In the genomic region with DNA sequence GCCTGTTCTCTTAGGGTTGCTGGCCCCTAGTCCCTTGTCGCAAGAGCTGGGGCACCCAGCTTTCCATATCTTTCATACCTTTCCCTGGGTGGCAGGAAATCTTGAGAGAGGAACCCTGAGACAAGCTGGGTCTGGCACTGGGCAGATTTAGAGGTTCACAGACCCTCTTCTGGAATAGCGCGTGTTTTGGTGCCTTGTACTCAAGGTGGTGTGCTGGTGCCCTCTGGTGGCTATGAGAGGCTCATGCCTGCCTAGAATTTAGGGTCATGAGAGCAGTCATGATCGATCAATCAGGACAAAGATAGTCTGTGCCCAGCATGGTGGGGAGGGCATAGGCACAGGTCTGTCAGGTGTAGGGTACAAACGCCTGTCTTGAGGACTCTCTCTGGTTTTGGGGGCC, we compare ENCODE assay signal across 9 mouse cellular contexts. TPM values are rescaled to one million over a fixed set of nuclear protein-coding genes. Genes with fewer than 3 reads are reported as not detected.
A peak's percentile ranks its signal among the peaks of the same experiment; 100 is the strongest.
DNase-seq lines count a peak whose midpoint lies in the region; ATAC-seq lines count a peak whose summit lies in the region.
"Had no signal": no experiment of that assay in that cellular context is flagged by ENCODE, and none has a peak within 500 bp of the region (broad histone marks: within the 10 kb centered on the region; RNA-seq: fewer than 3 reads in every experiment).

No protein-coding gene starts in this region.

- peaks cover 14% of the 10 kb centered on the region; the same call in 1 of the 2 replicates for H3K4me1 ChIP-seq in embryonic facial prominence, embryonic 14.5 days (ENCODE audit: control insufficient read depth, insufficient read depth, low read length)
- peaks cover 17% of the 10 kb centered on the region for H3K4me1 ChIP-seq in hindbrain, embryonic 12.5 days

- WGBS in embryonic facial prominence, embryonic 14.5 days: 17% methylated on average over 5 of the region's 5 CpGs
- 15% methylated on average over 5 of the region's 5 CpGs for WGBS in hindbrain, embryonic 12.5 days

- no peak overlapping the region for H3K4me3 ChIP-seq in embryonic facial prominence, embryonic 14.5 days (ENCODE audit: low read depth, low read length)
- H3K4me3 ChIP-seq in hindbrain, embryonic 12.5 days: no peak overlapping the region
- H3K4me3 ChIP-seq: megakaryocyte, embryonic 14.5 days had no signal

- no peak overlapping the region for H3K27ac ChIP-seq in embryonic facial prominence, embryonic 14.5 days (replicated peaks; ENCODE audit: low read depth, low read length)
- H3K27ac ChIP-seq in hindbrain, embryonic 12.5 days: no peak overlapping the region

- no peaks in the 10 kb centered on the region for H3K36me3 ChIP-seq in embryonic facial prominence, embryonic 14.5 days (ENCODE audit: control insufficient read depth, insufficient read depth, low read length)
- H3K36me3 ChIP-seq in hindbrain, embryonic 12.5 days: no peaks in the 10 kb centered on the region

- H3K27me3 ChIP-seq in embryonic facial prominence, embryonic 14.5 days (replicated peaks; ENCODE audit: control insufficient read depth, insufficient read depth, low read length): no peaks in the 10 kb centered on the region
- H3K27me3 ChIP-seq in hindbrain, embryonic 12.5 days: no peaks in the 10 kb centered on the region

- H3K9me3 ChIP-seq in embryonic facial prominence, embryonic 14.5 days (ENCODE audit: control insufficient read depth, low read length): no peaks in the 10 kb centered on the region
- H3K9me3 ChIP-seq in hindbrain, embryonic 12.5 days (replicated peaks): no peaks in the 10 kb centered on the region
- H3K9me3 ChIP-seq: megakaryocyte, embryonic 14.5 days had no signal

- H3K4me2 ChIP-seq in embryonic facial prominence, embryonic 14.5 days (ENCODE audit: low read depth, low read length): no peak overlapping the region
- H3K4me2 ChIP-seq in hindbrain, embryonic 12.5 days (replicated peaks): no peak overlapping the region

- H3K9ac ChIP-seq in embryonic facial prominence, embryonic 14.5 days (ENCODE audit: low read depth, low read length): no peak overlapping the region
- H3K9ac ChIP-seq in hindbrain, embryonic 12.5 days: no peak overlapping the region

- ATAC-seq in embryonic facial prominence, embryonic 14.5 days (ENCODE audit: low read depth): 0 out of 2 replicates have a peak, but pooled peaks have one; percentile 31
- peak; percentile 24; the same call in 1 of the 2 replicates for ATAC-seq in hindbrain, embryonic 12.5 days (ENCODE audit: low FRiP score)

- peak; percentile 59 for DNase-seq in heart, adult 8-10 months (ENCODE audit: low spot score)
- DNase-seq in heart, adult 11 months: no peak
- DNase-seq in brain, adult 2 months (ENCODE audit: low read depth, low spot score): peak; percentile 79
- peak; percentile 88 for DNase-seq in embryonic facial prominence, embryonic 14.5 days (ENCODE audit: low spot score)
- DNase-seq in layer of hippocampus, postnatal 14 days (ENCODE audit: low spot score in 2 of 2): peak; percentile 57 to 68
- DNase-seq in lung, postnatal 4 days: peak; percentile 53 to 69
- peak; percentile 77 for DNase-seq in right cerebral cortex, postnatal 4 days

RNA-seq across cellular contexts. Expression of gene Megf6, which starts 36.7 kb away (rescaled TPM):
- 1 to 10 TPM; 6.6 to 9.5 (median 7.1) TPM for total RNA-seq in heart, adult 8-10 months (2022)
- polyA plus RNA-seq in embryonic facial prominence, embryonic 14.5 days (2014; fragmentation: Nextera tagmentation; extraction: Ambion mirVana): 91.2 and 97.2 TPM in 2 replicates
- 38.6 and 43.7 TPM in 2 replicates for polyA plus RNA-seq in hindbrain, embryonic 12.5 days (2016; fragmentation: Nextera tagmentation; extraction: Ambion mirVana)
- 10 to 100 TPM in 1 of 2 experiments, 1 to 10 TPM in 1; 9.4 to 11.6 TPM for total RNA-seq in layer of hippocampus, postnatal 14 days (2021)

RNA-seq across cellular contexts. Expression of gene Tprgl, which starts 46.8 kb away (rescaled TPM):
- 100 to 1,000 TPM; 125 to 142 (median 127) TPM for total RNA-seq in heart, adult 8-10 months (2022)
- polyA plus RNA-seq in embryonic facial prominence, embryonic 14.5 days (2014; fragmentation: Nextera tagmentation; extraction: Ambion mirVana): 148 and 155 TPM in 2 replicates
- polyA plus RNA-seq in hindbrain, embryonic 12.5 days (2016; fragmentation: Nextera tagmentation; extraction: Ambion mirVana): 154 and 159 TPM in 2 replicates
- 100 to 1,000 TPM; 156 to 166 TPM for total RNA-seq in layer of hippocampus, postnatal 14 days (2021)
